Mouse (Mus musculus) cerebellum, adult 18-20 months (tissue): Measurements from ENCODE around the gene Lrch1.
A peak's percentile ranks its signal among the peaks of the same experiment; 100 is the strongest.

Source experiments
- DNase-seq, 2 experiments: peaks; one replicate each; pipeline ENCODE4 v3.0.0; 2021

The Lrch1 gene

GRCm38 (mm10) chr14:74946321-74946750, 1.3 kb downstream of the Lrch1 start:
- peak in 1 of 2 experiments; percentile 14 for DNase-seq

- no peak for DNase-seq
Observed at GRCm38 (mm10) chr14:74945266-74946215, 2.1 kb downstream of the Lrch1 start.

DNA sequence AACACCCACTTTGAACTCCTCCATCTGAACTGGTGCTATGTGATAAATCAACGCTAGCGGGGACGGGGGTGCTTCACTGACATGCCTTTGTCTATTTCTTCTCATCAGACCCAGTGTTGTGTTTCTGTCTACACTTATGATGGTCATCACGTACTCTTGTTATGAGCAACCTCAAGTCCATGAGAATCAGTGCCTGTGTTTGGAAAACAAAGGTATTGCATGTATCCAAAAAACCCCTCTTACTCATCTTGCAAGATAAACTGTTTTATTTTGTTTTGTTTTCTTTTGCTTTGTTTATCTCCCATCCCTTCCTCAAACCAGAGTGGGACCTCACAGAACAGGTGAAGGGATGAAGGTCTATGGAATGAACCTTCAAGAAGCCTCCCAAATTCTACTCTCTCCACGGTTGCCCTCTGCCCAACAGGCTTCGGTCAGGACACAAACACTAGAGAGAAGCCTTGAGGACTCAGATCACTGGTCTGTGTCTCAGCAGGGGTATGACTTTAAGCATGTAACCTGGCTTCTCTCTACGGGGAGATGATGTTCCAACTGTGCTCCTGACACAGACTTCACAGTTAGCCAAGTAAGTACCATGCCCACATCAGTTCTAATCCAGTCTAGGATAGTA, 3.4 kb downstream of the Lrch1 start:
- no peak for DNase-seq

- no peak for DNase-seq
Observed at GRCm38 (mm10) chr14:74943581-74944117, 4.0 kb downstream of the Lrch1 start.

- no peak for DNase-seq
Observed at GRCm38 (mm10) chr14:74943024-74943423, 4.7 kb downstream of the Lrch1 start.

DNA sequence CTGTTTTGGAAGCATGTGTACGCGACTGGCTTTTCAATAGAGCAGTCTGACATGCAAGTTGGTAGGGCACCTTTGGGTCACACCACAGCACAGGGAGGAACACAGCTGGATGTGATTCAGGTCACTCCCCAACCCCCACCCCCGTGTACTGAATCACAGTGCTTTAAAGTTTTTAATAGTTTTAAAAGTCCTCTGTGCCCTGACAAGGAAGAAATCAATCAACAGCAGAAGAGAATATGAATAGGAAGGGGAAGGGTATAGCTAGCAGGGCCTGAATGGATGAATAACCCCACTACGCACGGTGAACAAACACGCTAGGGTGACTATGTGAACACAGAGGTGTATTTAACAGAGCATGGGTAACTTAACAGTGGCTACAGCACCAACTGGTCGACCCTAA, 6.1 kb downstream of the Lrch1 start:
- no peak for DNase-seq

GRCm38 (mm10) chr14:74940741-74941140, 6.9 kb downstream of the Lrch1 start:
- no peak for DNase-seq

GRCm38 (mm10) chr14:74939355-74939754, 8.3 kb downstream of the Lrch1 start:
- DNase-seq = no peak

DNA sequence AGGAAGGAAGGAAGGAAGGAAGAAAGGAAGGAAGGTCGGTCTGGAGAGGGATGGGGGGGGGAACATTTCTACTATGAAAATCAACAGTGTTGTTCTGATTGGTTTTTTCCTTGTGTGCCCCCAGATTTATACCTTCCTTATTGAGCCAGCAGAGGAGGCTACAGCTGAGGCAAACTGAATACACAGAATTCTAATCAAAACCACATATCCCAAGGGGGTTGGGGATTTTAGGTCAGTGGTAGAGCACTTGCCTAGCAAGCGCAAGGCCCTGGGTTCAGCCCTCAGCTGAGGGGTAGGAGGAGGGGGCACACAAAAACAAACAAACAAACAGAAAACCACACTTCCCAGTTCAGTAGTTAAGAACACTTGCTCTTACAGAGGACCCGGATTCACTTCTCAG, 8.8 kb downstream of the Lrch1 start:
- DNase-seq = no peak

GRCm38 (mm10) chr14:74936557-74937261, 11.0 kb downstream of the Lrch1 start:
- DNase-seq = no peak

- no peak for DNase-seq
Observed at GRCm38 (mm10) chr14:74935111-74935510, 12.6 kb downstream of the Lrch1 start.

DNA sequence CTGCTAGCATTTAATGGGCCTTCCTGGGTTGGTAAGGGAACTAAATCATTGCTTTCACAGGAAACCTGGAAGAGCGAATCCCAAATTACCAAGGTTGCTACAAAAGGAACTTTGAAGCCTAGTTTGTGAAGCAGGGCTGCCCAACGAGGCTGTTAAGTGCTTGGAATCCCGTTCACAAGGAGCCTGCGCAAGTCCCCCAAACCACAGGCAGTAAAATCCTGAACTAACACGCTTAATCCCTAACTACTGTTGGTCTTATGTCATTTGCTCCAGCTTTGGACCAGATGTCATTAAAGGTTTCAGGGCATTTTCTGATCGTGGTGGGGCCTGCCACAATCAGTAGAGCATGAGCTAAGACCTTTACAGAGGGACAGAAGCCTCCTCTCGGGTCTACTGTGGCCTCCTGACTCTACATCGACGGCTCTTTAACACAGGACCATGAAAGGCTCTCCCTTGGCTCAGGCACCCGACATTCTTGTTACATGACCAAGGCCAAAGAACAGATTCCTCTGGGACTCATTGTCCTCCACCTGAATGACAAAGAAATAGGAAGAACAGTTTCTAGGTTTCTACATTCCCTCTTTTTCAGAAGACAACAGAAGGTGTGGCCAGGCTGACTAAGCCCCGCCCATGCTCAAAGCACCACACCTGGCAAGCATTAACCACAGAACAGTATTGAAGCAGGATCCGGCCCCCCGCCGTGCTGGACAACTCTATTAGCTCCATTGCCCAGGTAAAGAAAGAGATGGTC, 13.5 kb downstream of the Lrch1 start:
- DNase-seq = no peak

- DNase-seq = no peak
Observed at GRCm38 (mm10) chr14:74929739-74930138, 17.9 kb downstream of the Lrch1 start.

DNA sequence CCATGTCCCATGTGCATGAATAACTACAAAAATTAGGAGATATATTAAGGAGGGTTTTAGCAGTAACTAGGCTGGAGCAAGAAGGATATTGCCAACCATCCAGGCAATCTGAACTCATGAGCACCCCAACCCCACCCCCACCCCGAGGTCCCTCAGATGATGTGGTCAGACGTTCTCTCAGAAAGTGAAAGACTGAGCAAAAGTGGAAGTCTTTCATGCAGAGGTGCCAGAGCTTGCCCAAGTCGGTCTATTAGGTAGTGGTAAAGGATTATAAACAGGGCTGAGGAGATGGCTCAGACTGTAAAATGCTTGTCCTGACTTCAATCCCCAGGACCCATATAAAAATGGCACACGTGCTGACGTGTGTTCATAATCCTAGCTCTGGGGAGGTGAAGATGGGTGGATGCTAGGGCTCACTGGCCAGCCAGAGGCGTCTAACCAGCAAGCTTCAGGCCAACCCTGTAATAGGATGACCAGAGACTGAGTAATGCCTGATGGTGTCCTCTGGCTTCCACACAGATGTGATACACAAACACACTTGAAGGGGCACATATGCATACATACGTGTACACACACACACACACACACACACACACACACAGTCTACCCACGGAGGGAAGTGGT, 18.8 kb downstream of the Lrch1 start:
- no peak for DNase-seq

GRCm38 (mm10) chr14:74926899-74927571, 20.6 kb downstream of the Lrch1 start:
- DNase-seq = no peak

- no peak for DNase-seq
Observed at GRCm38 (mm10) chr14:74925951-74926517, 21.6 kb downstream of the Lrch1 start.

GRCm38 (mm10) chr14:74924521-74924920, 23.2 kb downstream of the Lrch1 start:
- no peak for DNase-seq

GRCm38 (mm10) chr14:74924031-74924430, 23.6 kb downstream of the Lrch1 start:
- DNase-seq = no peak

DNA sequence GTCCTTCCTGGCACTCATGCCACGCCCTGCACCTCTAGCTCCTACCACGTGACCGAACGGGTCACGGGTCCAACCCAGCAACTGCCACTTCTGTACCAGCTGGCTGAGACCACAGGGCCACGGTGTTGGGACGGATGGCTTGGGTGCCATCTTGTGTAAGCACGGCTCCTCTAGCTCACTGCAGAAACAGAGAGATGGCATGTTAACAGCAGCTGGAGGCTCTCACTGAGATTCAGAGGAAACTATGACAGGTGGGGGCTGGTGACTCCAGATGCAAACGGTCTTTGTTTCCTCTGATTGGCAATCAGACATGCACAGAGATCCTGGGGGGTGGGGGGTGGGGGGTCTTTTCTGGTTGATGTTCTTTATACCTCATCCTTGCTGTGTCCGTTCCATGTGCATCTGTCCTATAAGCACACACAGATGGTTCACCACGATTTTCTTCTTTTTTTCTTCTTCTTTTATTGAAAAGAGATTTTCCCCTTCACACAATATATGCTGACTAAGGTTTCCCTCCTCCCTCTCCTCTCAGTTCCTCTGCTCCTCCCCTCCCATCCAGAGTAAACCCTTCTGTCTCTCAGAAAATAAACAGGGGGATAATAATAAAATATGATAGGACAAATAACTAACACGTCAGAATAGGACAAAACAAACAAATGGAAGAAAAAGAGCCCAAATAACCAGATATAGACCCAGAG, 25.5 kb downstream of the Lrch1 start:
- no peak for DNase-seq

GRCm38 (mm10) chr14:74921471-74921870, 26.2 kb downstream of the Lrch1 start:
- peak in 1 of 2 experiments; percentile 18 for DNase-seq
